Mouse (Mus musculus) liver, adult 2 months (tissue): ENCODE measurements at regions not wholly inside any gene's neighbourhood (a gene's known extent, or its start where the extent isn't known, plus 50 kb on each side); places are given as distances from the start of the nearest gene placed in this dataset.

Experiments used
- DNase-seq: peaks from one replicate; pipeline ENCODE4 v3.0.0-alpha.2; 2011; ENCODE audit warnings: low read depth, low spot score; ENCODE audit errors: extremely low read depth
- H3K27ac ChIP-seq: fragments of 200-500 bp; replicated peaks from 2 replicates; pipeline ENCODE4 v1.5.1; 2012; ENCODE audit warnings: low read depth, mild to moderate bottlenecking, control low read depth, inconsistent platforms, low read length; ENCODE audit not compliant: insufficient read depth
- H3K27me3 ChIP-seq: fragments of 200-500 bp; 2 replicates; pipeline ENCODE4 v1.6.1; 2012; ENCODE audit warnings: mild to moderate bottlenecking, moderate library complexity, low read length, inconsistent platforms; ENCODE audit not compliant: control insufficient read depth, insufficient read depth
- H3K36me3 ChIP-seq: fragments of 200-500 bp; 2 replicates; pipeline ENCODE4 v1.6.1; 2012; ENCODE audit warnings: low read length, inconsistent platforms; ENCODE audit not compliant: control insufficient read depth, insufficient read depth
- H3K4me1 ChIP-seq: fragments of 200-500 bp; 2 replicates; pipeline ENCODE4 v1.6.1; 2011; ENCODE audit warnings: low read length; ENCODE audit not compliant: control insufficient read depth, insufficient read depth
- H3K4me3 ChIP-seq: fragments of 200-500 bp; 2 replicates; pipeline ENCODE4 v1.5.1; 2011; ENCODE audit warnings: low read depth, mild to moderate bottlenecking, control low read depth, low read length, moderate library complexity; ENCODE audit not compliant: insufficient read depth
- H3K79me2 ChIP-seq: fragments of 200-500 bp; 2 replicates; pipeline ENCODE4 v1.6.1; 2012; ENCODE audit warnings: inconsistent platforms, mild to moderate bottlenecking, low read length, moderate library complexity; ENCODE audit not compliant: control insufficient read depth, insufficient read depth
- H3K9ac ChIP-seq: fragments of 200-500 bp; 2 replicates; pipeline ENCODE4 v1.6.1; 2012; ENCODE audit warnings: low read depth, mild to moderate bottlenecking, control low read depth, inconsistent platforms, low read length
- CTCF ChIP-seq: fragments of 200-500 bp; IDR thresholded peaks from 2 replicates; pipeline ENCODE4 v1.5.1; 2011; ENCODE audit warnings: low read depth, low read length, control low read depth
- POLR2A ChIP-seq: fragments of 200-500 bp; IDR thresholded peaks from 2 replicates; pipeline ENCODE4 v1.6.1; 2011; ENCODE audit warnings: low read length, control low read depth; ENCODE audit not compliant: insufficient read depth; ENCODE audit errors: extremely low read depth
- WGBS: fragments of 180-500 bp; shearing (Covaris S2); methylation state at CpG from one replicate; pipeline ENCODE4 v1.1.7; 2018; 5-methylcytosine and 5-hydroxymethylcytosine counted together

DNA sequence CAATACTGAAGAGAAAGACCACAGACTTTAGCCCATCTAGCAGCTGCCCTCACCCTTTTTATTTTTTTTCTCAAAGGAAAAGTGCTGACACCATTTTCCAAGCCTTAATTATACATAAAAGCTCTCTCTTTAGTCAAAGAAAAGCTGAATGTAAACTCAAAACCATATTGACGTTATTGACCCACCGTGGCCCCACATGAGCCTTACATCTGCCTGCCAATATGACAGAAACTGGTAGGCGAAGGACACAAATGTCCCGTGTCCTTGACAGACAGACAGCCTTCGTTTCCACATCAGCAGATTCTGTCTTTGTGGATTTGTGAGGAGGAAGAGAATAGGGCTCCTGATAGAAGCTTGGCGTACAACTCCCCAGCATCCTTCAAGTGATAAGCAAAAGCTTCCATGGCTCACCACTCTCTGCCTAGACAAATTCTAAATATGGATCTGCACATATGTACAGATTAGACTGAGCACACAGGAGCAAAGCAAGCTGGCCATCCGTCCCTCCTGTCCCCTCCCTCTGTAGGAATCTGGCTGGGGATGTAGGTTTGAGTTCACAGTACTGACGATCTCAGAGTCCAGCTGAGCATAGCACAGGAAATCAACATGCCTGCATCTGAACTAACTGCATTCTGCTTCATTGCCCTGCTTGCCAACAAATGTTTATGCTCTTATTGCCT, 90.6 kb upstream of the Pabpc6 start:
- Histone ChIP-seq H3K27me3 (no peaks in the 10 kb centered on the region), H3K27ac (no peak overlapping the region), H3K36me3 (no peaks in the 10 kb centered on the region), H3K4me1 (peaks cover 4% of the 10 kb centered on the region), H3K79me2 (no peaks in the 10 kb centered on the region), H3K9ac (no peak overlapping the region), H3K4me3 (no peak overlapping the region)
- WGBS = 28% methylated on average over 8 of the region's 8 CpGs
- TF ChIP-seq POLR2A (no peak), CTCF (no peak)
- DNase-seq = no peak

- H3K4me3 ChIP-seq = no peak overlapping the region
- DNase-seq = no peak
- H3K27ac ChIP-seq = no peak overlapping the region
- H3K79me2 ChIP-seq = no peaks in the 10 kb centered on the region
- WGBS = 33% methylated on average over 7 of the region's 7 CpGs
- TF ChIP-seq CTCF (0 out of 2 replicates have a peak, but pooled peaks have one; percentile 25), POLR2A (no peak)
- H3K4me1 ChIP-seq = peaks cover 4% of the 10 kb centered on the region
- no peaks in the 10 kb centered on the region for H3K27me3 ChIP-seq
- H3K9ac ChIP-seq = no peak overlapping the region
- no peaks in the 10 kb centered on the region for H3K36me3 ChIP-seq
These were observed 89.9 kb upstream of the Pabpc6 start for GRCm38 (mm10) chr17:9759421-9759852.

GRCm38 (mm10) chr17:9757725-9758251, 88.3 kb upstream of the Pabpc6 start:
- H3K36me3 ChIP-seq = no peaks in the 10 kb centered on the region
- H3K27me3 ChIP-seq = no peaks in the 10 kb centered on the region
- DNase-seq = no peak
- no peak overlapping the region for H3K4me3 ChIP-seq
- H3K79me2 ChIP-seq = no peaks in the 10 kb centered on the region
- TF ChIP-seq CTCF (no peak), POLR2A (no peak)
- H3K9ac ChIP-seq = no peak overlapping the region
- no peaks in the 10 kb centered on the region for H3K4me1 ChIP-seq
- no peak overlapping the region for H3K27ac ChIP-seq
- 97% methylated on average over 4 of the region's 4 CpGs for WGBS

DNA sequence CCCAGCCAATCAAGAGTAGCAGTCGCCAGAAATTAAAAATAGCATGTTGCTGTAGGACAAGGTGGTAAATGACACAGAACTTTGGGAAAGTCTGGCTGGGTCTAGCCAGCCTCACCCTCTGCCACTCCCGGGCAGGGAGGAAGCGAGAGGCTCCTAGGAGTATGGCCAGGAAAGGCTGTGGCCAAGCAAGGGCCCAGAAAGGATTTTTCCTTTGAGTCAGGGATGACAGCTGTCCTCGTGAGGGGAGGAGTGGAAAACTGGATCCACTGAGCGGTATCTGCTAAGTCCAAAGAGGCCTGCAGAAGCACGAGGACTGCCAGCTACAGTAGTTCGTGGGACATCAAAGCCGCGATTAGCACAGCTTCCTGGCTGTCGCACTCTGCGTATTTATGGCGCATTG, 87.2 kb upstream of the Pabpc6 start:
- no peaks in the 10 kb centered on the region for H3K79me2 ChIP-seq
- no peak for TF ChIP-seq CTCF
- TF ChIP-seq POLR2A = no peak
- H3K9ac ChIP-seq = no peak overlapping the region
- no peaks in the 10 kb centered on the region for H3K4me1 ChIP-seq
- no peaks in the 10 kb centered on the region for H3K36me3 ChIP-seq
- no peak for DNase-seq
- no peak overlapping the region for H3K27ac ChIP-seq
- no peaks in the 10 kb centered on the region for H3K27me3 ChIP-seq
- H3K4me3 ChIP-seq = no peak overlapping the region
- WGBS = 74% methylated on average over 12 of the region's 12 CpGs

DNA sequence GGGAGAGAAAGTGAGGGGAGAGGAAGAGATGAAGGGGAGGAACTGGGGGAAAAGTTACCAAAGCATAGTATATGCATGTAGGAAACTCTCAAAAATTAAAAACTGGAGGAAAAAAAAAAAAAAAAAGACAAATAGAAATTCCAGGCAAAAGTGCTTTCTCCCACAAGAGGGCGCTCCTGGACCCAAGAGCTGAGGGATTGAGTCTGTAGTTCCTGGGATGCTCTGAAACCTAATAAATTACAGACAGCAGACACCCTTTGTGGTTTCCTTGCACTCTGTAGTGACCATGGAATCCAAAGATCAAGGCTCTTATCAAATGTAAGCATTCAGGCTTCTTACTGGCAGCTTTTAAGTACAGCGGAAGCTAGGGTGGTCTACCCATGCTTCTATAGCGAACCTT, 86.7 kb upstream of the Pabpc6 start:
- H3K36me3 ChIP-seq = no peaks in the 10 kb centered on the region
- DNase-seq = peak; percentile 19
- H3K9ac ChIP-seq = no peak overlapping the region

GRCm38 (mm10) chr17:9755576-9755975, 86.1 kb upstream of the Pabpc6 start:
- no peaks in the 10 kb centered on the region for H3K79me2 ChIP-seq
- no peak overlapping the region for H3K4me3 ChIP-seq
- no peak for DNase-seq
- no peaks in the 10 kb centered on the region for H3K4me1 ChIP-seq
- no peaks in the 10 kb centered on the region for H3K36me3 ChIP-seq
- no peak for TF ChIP-seq POLR2A
- TF ChIP-seq CTCF = no peak
- no peak overlapping the region for H3K9ac ChIP-seq
- 76% methylated on average over 4 of the region's 4 CpGs for WGBS
- H3K27me3 ChIP-seq = no peaks in the 10 kb centered on the region
- no peak overlapping the region for H3K27ac ChIP-seq

More for the DNA sequence above, 86.7 kb upstream of the Pabpc6 start:
- no peaks in the 10 kb centered on the region for H3K4me1 ChIP-seq
- no peaks in the 10 kb centered on the region for H3K27me3 ChIP-seq
- no peak overlapping the region for H3K27ac ChIP-seq
- TF ChIP-seq CTCF = peak; percentile 57; the same call in 1 of the 2 replicates
- TF ChIP-seq POLR2A = no peak
- no peaks in the 10 kb centered on the region for H3K79me2 ChIP-seq
- WGBS = 65% methylated on average over 3 of the region's 3 CpGs
- no peak overlapping the region for H3K4me3 ChIP-seq
